Mouse (Mus musculus): Measurements from ENCODE around the gene Ece1. TPM values are rescaled to one million over a fixed set of nuclear protein-coding genes. Genes with fewer than 3 reads are reported as not detected.
"Not testable (repeated sequence)": the region's sequence is repeated elsewhere in the genome, so short reads cannot be mapped to it uniquely, and the experiment has no call there.

Ece1 gene
- polyA plus RNA-seq, 1 experiment from 2014 or later, result 25.1 TPM

GRCm38 (mm10) chr4:137844656-137845055 is 17.4 kb upstream of the Ece1 start:
- no peak overlapping the region for H3K27ac ChIP-seq (ENCODE audit: low read depth, low read length)
- H3K36me3 ChIP-seq (ENCODE audit: control insufficient read depth, insufficient read depth, low read length), result no peaks in the 10 kb centered on the region
- no peak overlapping the region for H3K4me2 ChIP-seq (replicated peaks; ENCODE audit: low read depth, low read length)
- H3K9ac ChIP-seq (ENCODE audit: low read depth, low read length), result no peak overlapping the region
- 23% methylated on average over 11 of the region's 11 CpGs for WGBS
- ATAC-seq (ENCODE audit: low FRiP score) (no peak), DNase-seq (ENCODE audit: low spot score) (peak; percentile 85)
- H3K27me3 ChIP-seq (ENCODE audit: control insufficient read depth, insufficient read depth, low read length), result no peaks in the 10 kb centered on the region
- H3K4me3 ChIP-seq (ENCODE audit: low read depth, low read length), result no peak overlapping the region
- H3K4me1 ChIP-seq (replicated peaks; ENCODE audit: control insufficient read depth, insufficient read depth, low read length), result no peaks in the 10 kb centered on the region
- no peaks in the 10 kb centered on the region for H3K9me3 ChIP-seq (ENCODE audit: control insufficient read depth, low read length)

DNA sequence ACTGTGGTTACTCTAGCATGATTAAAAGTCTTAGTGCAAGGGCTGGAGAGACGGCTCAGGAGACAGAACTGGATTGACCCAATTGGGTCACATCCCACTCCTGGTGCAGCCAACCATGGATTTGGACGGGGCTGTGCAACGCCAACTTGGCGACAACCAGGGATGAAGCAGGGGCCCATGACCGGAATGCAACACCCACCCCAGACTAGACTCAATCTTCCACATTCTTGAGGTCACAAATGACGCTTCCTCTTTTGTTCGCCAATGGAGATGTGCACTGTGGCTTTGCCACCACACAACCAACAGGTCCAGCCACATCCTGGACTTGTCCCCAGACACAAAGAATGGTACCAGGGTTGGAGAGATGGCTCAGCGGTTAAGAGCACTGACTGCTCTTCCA is 14.4 kb upstream of the Ece1 start:
- not testable (repeated sequence) for H3K4me2 ChIP-seq (replicated peaks; ENCODE audit: low read depth, low read length); ATAC-seq (ENCODE audit: low FRiP score); H3K9ac ChIP-seq (ENCODE audit: low read depth, low read length); H3K9me3 ChIP-seq (ENCODE audit: control insufficient read depth, low read length); H3K27me3 ChIP-seq (ENCODE audit: control insufficient read depth, insufficient read depth, low read length); H3K27ac ChIP-seq (ENCODE audit: low read depth, low read length); H3K36me3 ChIP-seq (ENCODE audit: control insufficient read depth, insufficient read depth, low read length); H3K4me3 ChIP-seq (ENCODE audit: low read depth, low read length); DNase-seq (ENCODE audit: low spot score); H3K4me1 ChIP-seq (replicated peaks; ENCODE audit: control insufficient read depth, insufficient read depth, low read length)
- 88% methylated on average over 8 of the region's 8 CpGs for WGBS

DNA sequence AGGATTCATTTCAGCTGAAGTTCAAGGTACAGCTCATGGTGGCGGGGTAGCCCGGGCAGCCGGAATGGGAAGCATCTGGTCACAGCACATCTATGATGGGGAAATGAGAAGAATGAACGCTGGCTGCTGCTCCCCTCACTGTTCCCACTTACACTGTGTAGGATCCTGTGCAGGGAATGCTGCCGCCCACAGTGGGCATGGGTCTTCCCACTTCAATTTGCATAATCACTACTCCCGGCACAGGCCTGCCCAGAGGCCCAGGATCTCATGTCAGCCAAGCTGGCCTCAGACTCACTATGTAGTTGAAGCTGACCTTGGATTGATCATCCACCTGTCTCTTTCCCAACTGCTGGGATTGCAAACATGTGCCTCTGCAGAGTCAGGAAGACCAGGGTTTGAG is 11.9 kb upstream of the Ece1 start:
- WGBS, result 92% methylated on average over 6 of the region's 6 CpGs
- no peak for ATAC-seq (ENCODE audit: low FRiP score)
- Histone ChIP-seq H3K9me3 (ENCODE audit: control insufficient read depth, low read length) (no peaks in the 10 kb centered on the region), H3K36me3 (ENCODE audit: control insufficient read depth, insufficient read depth, low read length) (no peaks in the 10 kb centered on the region), H3K9ac (ENCODE audit: low read depth, low read length) (no peak overlapping the region), H3K27ac (ENCODE audit: low read depth, low read length) (no peak overlapping the region), H3K4me1 (replicated peaks; ENCODE audit: control insufficient read depth, insufficient read depth, low read length) (no peaks in the 10 kb centered on the region), H3K4me2 (replicated peaks; ENCODE audit: low read depth, low read length) (no peak overlapping the region), H3K27me3 (ENCODE audit: control insufficient read depth, insufficient read depth, low read length) (no peaks in the 10 kb centered on the region), H3K4me3 (ENCODE audit: low read depth, low read length) (no peak overlapping the region)
- no peak for DNase-seq (ENCODE audit: low spot score)

- DNase-seq (ENCODE audit: low spot score), result peak; percentile 53
- H3K27me3 ChIP-seq (ENCODE audit: control insufficient read depth, insufficient read depth, low read length), result no peaks in the 10 kb centered on the region
- H3K4me3 ChIP-seq (ENCODE audit: low read depth, low read length), result no peak overlapping the region
- no peaks in the 10 kb centered on the region for H3K4me1 ChIP-seq (replicated peaks; ENCODE audit: control insufficient read depth, insufficient read depth, low read length)
- H3K9ac ChIP-seq (ENCODE audit: low read depth, low read length), result no peak overlapping the region
- no peak for ATAC-seq (ENCODE audit: low FRiP score)
- no peaks in the 10 kb centered on the region for H3K9me3 ChIP-seq (ENCODE audit: control insufficient read depth, low read length)
- no peaks in the 10 kb centered on the region for H3K36me3 ChIP-seq (ENCODE audit: control insufficient read depth, insufficient read depth, low read length)
- WGBS, result 79% methylated on average over 2 of the region's 2 CpGs
- H3K4me2 ChIP-seq (replicated peaks; ENCODE audit: low read depth, low read length), result no peak overlapping the region
- H3K27ac ChIP-seq (ENCODE audit: low read depth, low read length), result no peak overlapping the region
These were observed 10.6 kb upstream of the Ece1 start for GRCm38 (mm10) chr4:137851484-137851883.

GRCm38 (mm10) chr4:137853822-137854221 is 8.2 kb upstream of the Ece1 start:
- Histone ChIP-seq H3K36me3 (ENCODE audit: control insufficient read depth, insufficient read depth, low read length) (no peaks in the 10 kb centered on the region), H3K27me3 (ENCODE audit: control insufficient read depth, insufficient read depth, low read length) (no peaks in the 10 kb centered on the region), H3K4me2 (replicated peaks; ENCODE audit: low read depth, low read length) (no peak overlapping the region), H3K9ac (ENCODE audit: low read depth, low read length) (no peak overlapping the region), H3K9me3 (ENCODE audit: control insufficient read depth, low read length) (no peaks in the 10 kb centered on the region), H3K4me1 (replicated peaks; ENCODE audit: control insufficient read depth, insufficient read depth, low read length) (no peaks in the 10 kb centered on the region), H3K4me3 (ENCODE audit: low read depth, low read length) (no peak overlapping the region), H3K27ac (ENCODE audit: low read depth, low read length) (no peak overlapping the region)
- ATAC-seq (ENCODE audit: low FRiP score) (no peak), DNase-seq (ENCODE audit: low spot score) (no peak)
- 96% methylated on average over 6 of the region's 6 CpGs for WGBS

DNA sequence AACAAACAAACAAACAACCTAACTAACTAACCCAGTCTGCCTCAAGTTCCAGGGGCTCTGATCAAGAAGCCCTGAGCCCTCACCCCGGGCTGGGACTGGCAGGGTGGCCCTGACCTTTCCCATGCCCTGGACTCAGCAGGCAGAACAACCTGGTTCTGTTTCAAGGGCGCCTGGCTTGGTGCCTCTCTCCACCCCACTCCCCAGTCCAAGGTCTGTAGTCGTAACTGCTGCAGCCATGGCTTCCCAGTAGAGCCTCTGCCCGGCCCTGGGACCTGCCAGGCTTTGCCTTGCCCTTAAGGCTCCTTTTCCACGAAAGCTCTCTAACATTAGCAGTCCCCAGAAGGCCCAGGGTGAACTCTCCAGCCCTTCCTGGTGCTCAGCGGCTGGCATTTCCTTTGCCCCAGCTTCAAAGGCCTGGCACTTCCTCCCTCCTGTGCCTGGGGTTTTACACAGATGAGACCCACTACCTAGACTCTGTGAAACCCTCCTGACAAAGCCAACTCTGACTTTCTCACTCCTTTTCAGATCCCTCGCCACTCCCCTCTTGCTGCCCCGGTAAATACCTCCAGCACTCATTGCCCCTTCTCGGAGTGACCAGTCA is 6.2 kb upstream of the Ece1 start:
- no peaks in the 10 kb centered on the region for H3K4me1 ChIP-seq (replicated peaks; ENCODE audit: control insufficient read depth, insufficient read depth, low read length)
- H3K4me3 ChIP-seq (ENCODE audit: low read depth, low read length), result no peak overlapping the region
- 56% methylated on average over 9 of the region's 9 CpGs for WGBS
- no peak overlapping the region for H3K4me2 ChIP-seq (replicated peaks; ENCODE audit: low read depth, low read length)
- H3K9ac ChIP-seq (ENCODE audit: low read depth, low read length), result no peak overlapping the region
- DNase-seq (ENCODE audit: low spot score) (no peak), ATAC-seq (ENCODE audit: low FRiP score) (no peak)
- no peaks in the 10 kb centered on the region for H3K27me3 ChIP-seq (ENCODE audit: control insufficient read depth, insufficient read depth, low read length)
- H3K27ac ChIP-seq (ENCODE audit: low read depth, low read length), result no peak overlapping the region
- no peaks in the 10 kb centered on the region for H3K36me3 ChIP-seq (ENCODE audit: control insufficient read depth, insufficient read depth, low read length)
- no peaks in the 10 kb centered on the region for H3K9me3 ChIP-seq (ENCODE audit: control insufficient read depth, low read length)

DNA sequence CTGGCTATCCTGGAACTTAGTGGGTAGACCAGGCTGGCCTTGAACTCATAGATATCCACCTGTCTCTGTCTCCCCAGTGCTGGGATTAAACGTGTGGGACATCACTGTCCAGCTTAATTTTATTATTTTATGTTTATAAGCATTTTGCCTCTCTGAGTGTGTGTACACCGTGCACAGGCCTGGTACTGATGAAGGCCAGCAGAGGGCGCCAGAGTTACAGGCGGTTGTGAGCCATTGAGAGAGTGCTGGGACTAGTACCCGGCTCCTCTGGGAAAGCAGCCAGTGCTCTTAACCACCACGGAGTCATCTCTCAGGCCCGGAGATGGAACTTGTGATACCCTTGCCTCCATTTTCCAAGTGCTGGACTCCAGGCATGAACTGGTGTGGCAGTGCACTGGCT is 4.9 kb upstream of the Ece1 start:
- H3K4me3 ChIP-seq (ENCODE audit: low read depth, low read length), result no peak overlapping the region
- H3K27ac ChIP-seq (ENCODE audit: low read depth, low read length), result no peak overlapping the region
- no peaks in the 10 kb centered on the region for H3K36me3 ChIP-seq (ENCODE audit: control insufficient read depth, insufficient read depth, low read length)
- H3K9me3 ChIP-seq (ENCODE audit: control insufficient read depth, low read length), result no peaks in the 10 kb centered on the region
- ATAC-seq (ENCODE audit: low FRiP score) (no peak), DNase-seq (ENCODE audit: low spot score) (peak; percentile 72)
- H3K4me1 ChIP-seq (replicated peaks; ENCODE audit: control insufficient read depth, insufficient read depth, low read length), result no peaks in the 10 kb centered on the region
- no peak overlapping the region for H3K9ac ChIP-seq (ENCODE audit: low read depth, low read length)
- 27% methylated on average over 7 of the region's 7 CpGs for WGBS
- H3K4me2 ChIP-seq (replicated peaks; ENCODE audit: low read depth, low read length), result no peak overlapping the region
- H3K27me3 ChIP-seq (ENCODE audit: control insufficient read depth, insufficient read depth, low read length), result no peaks in the 10 kb centered on the region

GRCm38 (mm10) chr4:137858371-137858770 is 3.7 kb upstream of the Ece1 start:
- H3K4me3 ChIP-seq (ENCODE audit: low read depth, low read length), result no peak overlapping the region
- H3K4me2 ChIP-seq (replicated peaks; ENCODE audit: low read depth, low read length), result no peak overlapping the region
- WGBS, result 86% methylated on average over 2 of the region's 2 CpGs
- no peaks in the 10 kb centered on the region for H3K9me3 ChIP-seq (ENCODE audit: control insufficient read depth, low read length)
- ATAC-seq (ENCODE audit: low FRiP score), result no peak
- H3K27me3 ChIP-seq (ENCODE audit: control insufficient read depth, insufficient read depth, low read length), result no peaks in the 10 kb centered on the region
- DNase-seq (ENCODE audit: low spot score), result no peak
- H3K27ac ChIP-seq (ENCODE audit: low read depth, low read length), result no peak overlapping the region
- H3K36me3 ChIP-seq (ENCODE audit: control insufficient read depth, insufficient read depth, low read length), result no peaks in the 10 kb centered on the region
- H3K4me1 ChIP-seq (replicated peaks; ENCODE audit: control insufficient read depth, insufficient read depth, low read length), result peaks cover 7% of the 10 kb centered on the region
- H3K9ac ChIP-seq (ENCODE audit: low read depth, low read length), result no peak overlapping the region

GRCm38 (mm10) chr4:137861461-137862011 is 501 bp upstream of the Ece1 start:
- ATAC-seq (ENCODE audit: low FRiP score) (peak; percentile 81), DNase-seq (ENCODE audit: low spot score) (no peak)
- no peaks in the 10 kb centered on the region for H3K27me3 ChIP-seq (ENCODE audit: control insufficient read depth, insufficient read depth, low read length)
- peak overlapping the region; percentile 85 for H3K9ac ChIP-seq (ENCODE audit: low read depth, low read length)
- 19% methylated on average over 13 of the region's 17 CpGs for WGBS
- no peaks in the 10 kb centered on the region for H3K36me3 ChIP-seq (ENCODE audit: control insufficient read depth, insufficient read depth, low read length)
- H3K9me3 ChIP-seq (ENCODE audit: control insufficient read depth, low read length), result no peaks in the 10 kb centered on the region
- H3K27ac ChIP-seq (ENCODE audit: low read depth, low read length), result no peak overlapping the region
- peak overlapping the region; percentile 88 for H3K4me2 ChIP-seq (replicated peaks; ENCODE audit: low read depth, low read length)
- H3K4me1 ChIP-seq (replicated peaks; ENCODE audit: control insufficient read depth, insufficient read depth, low read length), result peaks cover 12% of the 10 kb centered on the region
- peak overlapping the region; percentile 84 for H3K4me3 ChIP-seq (ENCODE audit: low read depth, low read length)

Measured in hindbrain, embryonic 11.5 days (tissue).